Mouse (Mus musculus) macrophage (primary cell): ENCODE measurements around the gene Akr1c12. TPM values are rescaled to one million over a fixed set of nuclear protein-coding genes. Genes with fewer than 3 reads are reported as not detected.

ENCODE experiments used
- H3K27ac ChIP-seq: fragments of 350-480 bp; formaldehyde crosslinking; 2 replicates; pipeline ENCODE4 v1.9.0; 2021
- H3K36me3 ChIP-seq: fragments of 350-480 bp; formaldehyde crosslinking; 2 replicates; pipeline ENCODE4 v1.9.0; 2021; ENCODE audit errors: inconsistent target
- H3K4me3 ChIP-seq: fragments of 350-480 bp; formaldehyde crosslinking; 2 replicates; pipeline ENCODE4 v1.9.0; 2021; ENCODE audit errors: inconsistent target
- H3K79me2 ChIP-seq: fragments of 350-480 bp; formaldehyde crosslinking; 2 replicates; pipeline ENCODE4 v1.9.0; 2021; ENCODE audit errors: inconsistent target
- WGBS: methylation state at CpG from one replicate; pipeline ENCODE4 v1.1.7; 2026; ENCODE audit warnings: inconsistent platforms; ENCODE audit not compliant: missing documents; 5-methylcytosine and 5-hydroxymethylcytosine counted together
- polyA plus RNA-seq: library from polyadenylated mRNA; stranded (reverse); fragments of 250-400 nt; gene quantifications from 3 replicates; pipeline ENCODE4 v1.2.4, GENCODE M21; 2018; ENCODE audit warnings: inconsistent platforms

Gene Akr1c12
- polyA plus RNA-seq, 1 experiment from 2014 or later = 12.6 TPM

DNA sequence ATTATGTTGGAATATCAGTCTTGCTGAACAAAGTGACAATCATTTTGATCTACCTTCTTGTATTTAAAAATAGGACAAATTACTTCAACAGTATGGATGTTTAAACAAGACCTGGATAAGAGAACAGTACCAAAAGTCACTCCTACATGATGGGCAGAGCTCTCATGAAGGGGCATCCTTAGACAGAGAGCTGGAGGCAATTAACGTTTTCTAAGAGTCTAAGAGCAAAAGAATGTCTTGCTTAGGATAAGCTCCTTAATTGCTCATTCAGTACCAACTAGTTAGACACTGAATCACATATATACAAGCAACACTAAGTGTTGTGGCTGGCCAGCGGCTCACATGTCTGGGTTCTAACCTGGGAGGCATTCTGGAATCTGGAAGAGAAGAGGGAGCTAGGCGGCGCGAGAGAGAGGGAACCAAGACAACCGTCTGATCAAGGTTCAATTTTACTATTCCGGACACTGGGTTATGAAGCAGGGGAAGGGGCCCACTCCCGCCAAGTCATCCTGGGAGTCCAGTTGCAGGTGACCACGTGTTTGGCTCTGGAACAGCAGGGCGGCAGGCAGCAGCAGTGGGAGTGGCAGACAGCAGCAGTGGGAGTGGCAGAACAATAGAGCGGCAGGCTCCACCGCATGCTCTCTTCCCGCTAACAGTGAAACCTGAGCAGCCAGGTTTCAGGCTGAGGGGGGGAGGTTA lies 34.2 kb downstream of the Akr1c12 start:
- Histone ChIP-seq H3K4me3 (no peak overlapping the region), H3K27ac (no peak overlapping the region), H3K79me2 (no peaks in the 10 kb centered on the region), H3K36me3 (no peaks in the 10 kb centered on the region)
- 11% methylated on average over 13 of the region's 13 CpGs for WGBS

DNA sequence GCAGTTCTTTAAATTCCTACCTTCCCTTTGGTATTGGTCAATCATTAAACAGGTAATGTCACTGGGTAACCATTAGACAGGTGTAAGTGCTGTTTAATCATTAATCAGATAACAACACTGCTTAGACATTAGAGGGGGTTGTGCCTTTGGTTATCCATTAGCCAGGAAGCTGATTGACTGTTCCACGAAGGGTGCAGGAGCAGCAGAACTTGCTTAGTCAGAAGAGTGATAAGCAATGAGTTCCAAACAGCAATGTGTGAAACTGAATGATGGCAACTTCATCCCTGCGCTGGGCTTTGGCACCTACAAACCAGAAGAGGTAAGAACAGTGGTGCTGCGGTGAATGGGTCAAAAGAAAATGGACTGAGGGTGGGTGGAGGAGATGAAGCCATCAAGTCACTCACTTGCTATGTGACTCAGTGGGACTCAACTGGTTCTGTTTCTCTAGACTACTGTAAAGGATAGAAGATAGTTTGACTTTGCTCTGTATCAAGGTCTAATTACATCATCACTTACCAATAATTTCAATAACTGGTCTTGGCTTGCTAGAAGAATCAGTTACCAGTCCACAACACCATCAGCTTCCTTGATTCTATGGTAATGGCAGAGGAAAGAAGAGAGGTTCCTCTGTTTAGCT lies 45.6 kb downstream of the Akr1c12 start:
- Histone ChIP-seq H3K36me3 (no peaks in the 10 kb centered on the region), H3K27ac (no peak overlapping the region), H3K4me3 (no peak overlapping the region), H3K79me2 (no peaks in the 10 kb centered on the region)
- WGBS = 81% methylated on average over 3 of the region's 3 CpGs

DNA sequence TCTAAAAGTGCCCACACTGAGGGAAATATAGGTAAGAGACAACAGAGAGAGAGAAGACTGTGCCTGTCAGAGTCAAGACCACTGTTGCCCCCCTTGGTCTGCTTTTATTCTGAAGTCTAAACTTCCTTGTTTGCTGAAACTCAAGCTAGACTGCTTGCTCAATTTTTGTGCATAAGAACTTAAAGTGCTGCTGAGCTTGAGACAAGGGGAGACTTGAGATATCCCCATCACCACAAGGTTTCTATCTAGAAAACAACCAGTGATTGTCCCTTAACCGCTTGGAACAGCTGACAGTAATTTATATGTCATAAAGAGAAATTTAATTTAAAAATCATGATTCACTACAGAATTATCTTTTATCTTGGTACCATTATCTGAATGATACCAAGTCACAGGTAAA lies 46.1 kb downstream of the Akr1c12 start:
- Histone ChIP-seq H3K27ac (no peak overlapping the region), H3K4me3 (no peak overlapping the region), H3K79me2 (no peaks in the 10 kb centered on the region), H3K36me3 (no peaks in the 10 kb centered on the region)
- WGBS = 86% methylated on average over 1 of the region's 1 CpGs

DNA sequence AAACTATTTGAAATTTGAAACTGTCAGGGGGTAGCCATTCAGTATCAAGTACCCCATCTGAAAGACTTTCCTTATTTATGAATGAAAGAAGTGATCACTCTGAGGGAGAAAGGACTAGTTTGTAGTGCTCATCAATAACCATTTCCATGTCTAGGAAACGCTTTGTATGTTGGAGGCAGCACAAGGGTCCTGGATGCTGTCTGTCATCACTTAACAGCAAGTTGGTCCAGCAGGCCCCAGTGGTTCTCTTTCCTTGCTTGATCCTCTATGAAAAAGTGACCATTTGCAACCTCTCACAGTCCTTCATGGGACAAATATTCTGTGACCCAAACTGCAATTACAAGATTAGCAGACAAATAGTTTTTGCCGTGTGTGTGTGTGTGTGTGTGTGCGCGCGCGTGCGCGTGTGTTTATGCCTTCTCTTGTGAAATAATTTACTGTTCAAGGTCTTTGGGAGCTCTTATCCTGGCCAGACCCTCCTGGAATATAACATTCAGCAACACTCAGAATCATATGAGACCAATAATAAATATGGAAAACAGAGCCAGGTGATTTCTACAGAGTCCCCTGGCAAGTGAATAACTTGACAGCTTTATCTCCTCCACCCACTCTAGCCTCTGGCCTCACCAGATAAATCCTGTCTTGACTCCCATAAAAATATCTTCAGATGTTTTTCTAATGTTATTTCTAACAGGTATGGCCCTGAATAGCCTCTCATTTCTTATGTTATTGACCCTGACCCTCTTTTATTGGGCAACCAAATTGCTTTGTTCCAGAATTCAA lies 48.2 kb downstream of the Akr1c12 start:
- Histone ChIP-seq H3K79me2 (no peaks in the 10 kb centered on the region), H3K27ac (no peak overlapping the region), H3K4me3 (no peak overlapping the region), H3K36me3 (no peaks in the 10 kb centered on the region)
- 84% methylated on average over 8 of the region's 8 CpGs for WGBS

DNA sequence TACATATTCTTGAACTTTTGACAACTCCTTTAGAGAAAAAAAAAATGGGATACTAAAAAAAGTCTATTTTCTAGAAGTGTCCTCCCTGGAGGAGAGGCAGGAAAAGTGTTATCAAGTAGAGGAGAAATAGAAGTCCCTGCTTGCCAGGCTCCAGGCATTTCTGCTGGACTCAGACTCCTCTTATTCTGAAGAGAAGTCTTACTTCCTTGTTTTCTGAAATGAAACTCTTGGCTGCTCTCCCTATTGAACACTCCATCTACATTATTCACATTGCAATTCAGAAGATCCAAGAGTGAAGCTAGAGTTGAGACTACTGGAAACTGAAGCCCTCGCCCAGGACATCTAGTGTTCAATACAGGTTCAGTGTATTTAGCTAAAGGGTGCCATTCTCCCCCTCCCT lies 50.8 kb downstream of the Akr1c12 start, which contains the start of gene Akr1c19:
Gene Akr1c19 (plus strand): TSS at position 260 of the 400 bp plus-strand sequence.
- 82% methylated on average over 1 of the region's 1 CpGs for WGBS
- Histone ChIP-seq H3K36me3 (no peaks in the 10 kb centered on the region), H3K27ac (no peak within 1 kb of the TSS), H3K4me3 (no peak within 1 kb of the TSS), H3K79me2 (no peaks in the 10 kb centered on the region)

Other genes with a start within 250 kb of the Akr1c12 start
- not detected in 3 replicates for gene Akr1c14, start 230.4 kb downstream of the Akr1c12 start, polyA plus RNA-seq
- gene Akr1c18, start 128.8 kb downstream of the Akr1c12 start, polyA plus RNA-seq = not detected in 3 replicates
- gene Akr1c13, start 88.3 kb downstream of the Akr1c12 start, polyA plus RNA-seq = 48.2 to 101 TPM (median 53.9 TPM) in 3 replicates
- gene Akr1c19, start 50.7 kb downstream of the Akr1c12 start, polyA plus RNA-seq = not detected in 3 replicates
- gene Akr1c6, start 154.9 kb upstream of the Akr1c12 start, polyA plus RNA-seq = not detected in 3 replicates
- not detected in 3 replicates for gene Akr1c20, start 243.9 kb upstream of the Akr1c12 start, polyA plus RNA-seq